Mouse (Mus musculus) cortical plate, adult 2 months (tissue): ENCODE measurements around the gene Agap3.

ENCODE experiments used
- CTCF ChIP-seq: fragments of 200-500 bp; IDR thresholded peaks from 2 replicates; pipeline ENCODE4 v1.5.1; 2011; ENCODE audit warnings: mild to moderate bottlenecking, control low read depth, low read length; ENCODE audit not compliant: insufficient read depth; ENCODE audit errors: extremely low read depth
- POLR2A ChIP-seq: fragments of 200-500 bp; IDR thresholded peaks from 2 replicates; pipeline ENCODE4 v1.6.1; 2011; ENCODE audit warnings: mild to moderate bottlenecking, low read length, control low read depth; ENCODE audit not compliant: insufficient read depth; ENCODE audit errors: extremely low read depth

GRCm38 (mm10) chr5:24420381-24420780 lies 31.6 kb upstream of the Agap3 start:
- TF ChIP-seq CTCF: no peak
- TF ChIP-seq POLR2A: no peak
